Mouse (Mus musculus): ENCODE data around the gene Zfp954. TPM values are rescaled to one million over a fixed set of nuclear protein-coding genes. Genes with fewer than 3 reads are reported as not detected.
"Not testable (repeated sequence)": the region's sequence is repeated elsewhere in the genome, so short reads cannot be mapped to it uniquely, and the experiment has no call there.

Zfp954 gene
- 3.1 and 3.5 TPM in 2 replicates for polyA plus RNA-seq (2015; fragmentation: Nextera tagmentation; extraction: Ambion mirVana)

DNA sequence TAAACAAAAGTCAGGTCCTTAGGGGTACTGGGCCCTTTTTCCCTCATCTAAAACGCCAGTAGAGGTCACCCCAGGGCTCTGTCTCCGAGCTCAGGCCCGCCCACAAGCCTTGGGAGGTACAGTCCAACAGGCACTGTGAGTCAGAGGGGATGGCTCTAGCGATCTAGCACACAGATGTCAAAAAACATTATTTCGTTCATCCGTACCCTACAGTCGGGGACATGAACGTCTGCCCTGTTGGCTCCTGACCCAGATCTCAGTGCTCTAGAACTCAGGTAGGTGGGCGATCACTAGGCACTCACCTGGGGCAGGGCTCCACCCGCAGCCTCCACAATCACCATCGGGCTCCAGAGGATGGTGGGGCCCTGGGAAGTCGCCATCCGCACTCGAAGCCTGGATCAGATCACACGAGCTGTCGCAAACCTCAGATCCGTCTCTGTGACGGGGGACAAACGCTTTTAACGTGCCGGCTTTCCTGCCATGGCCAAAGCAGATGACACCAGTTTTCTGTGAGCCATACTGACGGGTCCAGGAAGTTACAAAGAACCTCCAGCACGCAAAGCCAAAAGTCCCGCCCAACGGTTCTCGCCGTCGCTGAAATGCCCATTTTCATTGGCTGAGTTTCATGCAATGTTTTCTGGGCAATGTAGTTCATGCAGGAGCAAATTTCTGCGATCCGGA is at the start of gene Zfp954:
TSS of gene Zfp954 (minus strand) at position 568 of the 681 bp plus-strand sequence.
- Histone ChIP-seq H3K36me3 (replicated peaks; ENCODE audit: insufficient read depth, low read length) (peaks cover 15% of the 10 kb centered on the region), H3K4me1 (ENCODE audit: insufficient read depth) (peaks cover 6% of the 10 kb centered on the region; the same call in 1 of the 2 replicates), H3K4me3 (ENCODE audit: low read depth, low read length) (peak within 1 kb of the TSS; percentile 69), H3K9ac (replicated peaks) (peak within 1 kb of the TSS; percentile 59), H3K27ac (ENCODE audit: low read depth) (peak within 1 kb of the TSS; percentile 70), H3K9me3 (ENCODE audit: low read length) (no peaks in the 10 kb centered on the region), H3K27me3 (ENCODE audit: insufficient read depth, low read length) (no peaks in the 10 kb centered on the region), H3K4me2 (ENCODE audit: low read depth, low read length) (peak within 1 kb of the TSS; percentile 74)
- WGBS (ENCODE audit: insufficient replicate concordance), result under 1% methylated on average over 30 of the region's 30 CpGs
- DNase-seq (peak; percentile 84), ATAC-seq (peak; percentile 97)
- TF ChIP-seq EP300 (IDR thresholded peaks at IDR 0.05; ENCODE audit: low read depth), result no peak
- peak; percentile 60 for TF ChIP-seq CTCF (IDR thresholded peaks at IDR 0.05; ENCODE audit: low read depth)

DNA sequence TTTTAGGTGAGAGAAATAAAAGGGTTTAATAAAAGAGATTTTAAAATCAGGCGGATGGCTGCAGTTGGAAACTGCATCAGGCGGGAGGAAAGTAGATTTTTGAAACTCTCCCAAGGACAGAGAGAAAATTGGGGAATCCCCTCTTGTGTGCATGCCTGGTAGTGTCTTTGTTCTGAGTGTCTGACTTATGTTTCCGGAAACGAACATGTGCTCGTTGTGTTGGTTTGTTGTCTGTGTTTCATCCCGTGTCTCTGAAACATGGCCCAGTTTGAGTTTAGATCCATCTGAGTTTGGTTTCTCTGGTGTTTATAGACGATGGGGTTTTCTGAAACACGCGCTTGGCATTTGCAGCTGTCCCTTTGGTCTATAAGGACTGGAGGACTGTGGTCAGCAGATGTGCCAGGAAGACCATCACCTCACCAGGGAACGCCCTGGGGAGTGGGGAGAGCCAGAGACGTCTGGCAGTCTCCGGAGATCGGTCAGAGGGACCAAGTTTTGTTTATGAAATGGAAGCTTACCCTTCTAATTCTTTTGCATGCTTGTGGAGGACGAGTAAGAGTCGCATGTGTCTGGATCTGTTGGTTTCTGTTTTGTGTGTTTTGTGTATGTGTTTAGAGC is 24.8 kb upstream of the Zfp954 start:
- WGBS (ENCODE audit: insufficient replicate concordance), result 83% methylated on average over 15 of the region's 15 CpGs
- H3K4me2 ChIP-seq (ENCODE audit: low read depth, low read length), result no peak overlapping the region
- H3K27me3 ChIP-seq (ENCODE audit: insufficient read depth, low read length), result no peaks in the 10 kb centered on the region
- H3K9ac ChIP-seq (replicated peaks), result no peak overlapping the region
- H3K36me3 ChIP-seq (replicated peaks; ENCODE audit: insufficient read depth, low read length), result no peaks in the 10 kb centered on the region
- DNase-seq (no peak), ATAC-seq (no peak)
- H3K4me3 ChIP-seq (ENCODE audit: low read depth, low read length), result no peak overlapping the region
- no peaks in the 10 kb centered on the region for H3K4me1 ChIP-seq (ENCODE audit: insufficient read depth)
- H3K9me3 ChIP-seq (ENCODE audit: low read length), result no peaks in the 10 kb centered on the region
- H3K27ac ChIP-seq (ENCODE audit: low read depth), result no peak overlapping the region
- TF ChIP-seq CTCF (IDR thresholded peaks at IDR 0.05; ENCODE audit: low read depth), result no peak
- no peak for TF ChIP-seq EP300 (IDR thresholded peaks at IDR 0.05; ENCODE audit: low read depth)

DNA sequence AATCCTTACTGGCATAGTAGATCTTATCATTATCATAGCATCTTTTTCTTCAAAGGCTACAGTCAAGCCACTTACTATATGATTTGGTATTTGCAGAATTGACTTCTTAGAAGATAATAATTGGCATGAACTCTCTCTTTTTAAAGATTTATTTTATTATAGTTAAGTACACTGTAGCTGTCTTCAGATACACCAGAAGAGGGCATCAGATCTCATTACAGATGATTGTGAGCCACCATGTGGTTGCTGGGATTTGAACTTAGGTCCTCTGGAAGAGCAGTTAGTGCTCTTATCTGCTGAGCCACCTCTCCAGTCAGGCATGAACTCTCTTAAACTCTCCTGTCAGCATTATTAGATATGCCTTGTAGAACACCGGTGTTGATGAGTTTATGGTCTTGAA is 22.9 kb upstream of the Zfp954 start:
- no peak overlapping the region for H3K4me2 ChIP-seq (ENCODE audit: low read depth, low read length)
- no peak for ATAC-seq
- no peak overlapping the region for H3K9ac ChIP-seq (replicated peaks)
- H3K36me3 ChIP-seq (replicated peaks; ENCODE audit: insufficient read depth, low read length), result no peaks in the 10 kb centered on the region
- no peaks in the 10 kb centered on the region for H3K27me3 ChIP-seq (ENCODE audit: insufficient read depth, low read length)
- WGBS (ENCODE audit: insufficient replicate concordance), result 81% methylated on average over 1 of the region's 1 CpGs
- H3K4me3 ChIP-seq (ENCODE audit: low read depth, low read length), result no peak overlapping the region
- no peaks in the 10 kb centered on the region for H3K9me3 ChIP-seq (ENCODE audit: low read length)
- no peak overlapping the region for H3K27ac ChIP-seq (ENCODE audit: low read depth)
- no peaks in the 10 kb centered on the region for H3K4me1 ChIP-seq (ENCODE audit: insufficient read depth)
- TF ChIP-seq EP300 (IDR thresholded peaks at IDR 0.05; ENCODE audit: low read depth) (no peak), CTCF (IDR thresholded peaks at IDR 0.05; ENCODE audit: low read depth) (no peak)
- DNase-seq, result no peak

DNA sequence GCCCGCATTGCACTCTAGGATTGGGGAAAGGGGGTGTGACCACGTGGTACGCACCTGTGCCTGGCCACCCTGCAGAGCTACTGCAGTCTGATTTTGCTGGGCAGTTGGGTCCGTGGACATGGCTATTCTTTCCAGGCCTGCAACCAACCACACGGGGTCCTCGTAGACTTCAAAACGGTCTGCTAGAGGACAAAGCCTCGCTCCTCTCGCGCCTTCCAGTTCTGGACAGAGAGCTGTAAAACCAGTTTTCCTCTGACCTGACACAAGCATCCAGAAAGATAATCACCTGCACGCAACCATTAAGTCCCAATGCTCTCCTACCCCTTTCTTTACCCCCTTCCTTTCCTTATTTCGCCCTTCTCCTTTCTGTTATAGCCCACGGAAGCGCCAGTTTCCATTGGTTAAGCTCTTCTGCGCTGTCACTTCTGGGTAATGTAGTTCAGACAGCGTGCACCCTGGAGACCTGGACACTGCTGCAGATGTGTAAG is 15.1 kb upstream of the Zfp954 start, which contains the start of gene Zfp773:
TSS of gene Zfp773 (minus strand) at position 377 of the 488 bp plus-strand sequence.
- Histone ChIP-seq H3K9me3 (ENCODE audit: low read length) (no peaks in the 10 kb centered on the region), H3K9ac (replicated peaks) (peak within 1 kb of the TSS; percentile 48), H3K36me3 (replicated peaks; ENCODE audit: insufficient read depth, low read length) (no peaks in the 10 kb centered on the region), H3K27me3 (ENCODE audit: insufficient read depth, low read length) (no peaks in the 10 kb centered on the region), H3K4me1 (ENCODE audit: insufficient read depth) (0 out of 2 replicates have a peak, but pooled peaks cover 4% of the 10 kb centered on the region), H3K4me3 (ENCODE audit: low read depth, low read length) (peak within 1 kb of the TSS; percentile 54), H3K27ac (ENCODE audit: low read depth) (no peak within 1 kb of the TSS), H3K4me2 (ENCODE audit: low read depth, low read length) (peak within 1 kb of the TSS; percentile 70)
- DNase-seq (peak; percentile 41), ATAC-seq (peak; percentile 96)
- 6% methylated on average over 16 of the region's 16 CpGs for WGBS (ENCODE audit: insufficient replicate concordance)
- TF ChIP-seq EP300 (IDR thresholded peaks at IDR 0.05; ENCODE audit: low read depth), result no peak
- peak; percentile 52 for TF ChIP-seq CTCF (IDR thresholded peaks at IDR 0.05; ENCODE audit: low read depth)

DNA sequence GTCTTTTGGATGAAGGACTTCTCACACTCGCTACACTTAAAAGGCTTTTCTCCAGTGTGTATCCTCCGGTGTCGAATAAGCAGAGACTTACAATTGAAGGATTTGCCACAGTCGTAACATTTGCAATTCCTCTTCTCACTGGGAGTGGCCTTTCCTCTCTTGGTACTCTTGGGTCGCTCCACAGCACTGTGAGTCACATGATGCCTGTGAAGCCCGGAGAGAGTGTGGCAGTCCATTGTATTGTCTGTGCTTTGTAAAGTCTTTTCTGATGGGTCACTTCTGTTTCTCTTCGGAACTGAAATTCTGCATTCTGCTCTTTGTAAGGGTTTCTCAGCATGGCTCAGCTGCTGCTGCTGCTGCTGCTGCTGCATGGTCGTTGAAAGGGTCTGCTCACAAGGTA is 11.5 kb upstream of the Zfp954 start:
- no peaks in the 10 kb centered on the region for H3K27me3 ChIP-seq (ENCODE audit: insufficient read depth, low read length)
- H3K4me3 ChIP-seq (ENCODE audit: low read depth, low read length), result no peak overlapping the region
- no peak overlapping the region for H3K4me2 ChIP-seq (ENCODE audit: low read depth, low read length)
- TF ChIP-seq CTCF (IDR thresholded peaks at IDR 0.05; ENCODE audit: low read depth), result no peak
- no peak overlapping the region for H3K9ac ChIP-seq (replicated peaks)
- no peaks in the 10 kb centered on the region for H3K9me3 ChIP-seq (ENCODE audit: low read length)
- WGBS (ENCODE audit: insufficient replicate concordance), result 71% methylated on average over 8 of the region's 8 CpGs
- H3K27ac ChIP-seq (ENCODE audit: low read depth), result no peak overlapping the region
- ATAC-seq, result no peak
- 0 out of 2 replicates have a peak, but pooled peaks cover 4% of the 10 kb centered on the region for H3K4me1 ChIP-seq (ENCODE audit: insufficient read depth)
- no peak for DNase-seq
- H3K36me3 ChIP-seq (replicated peaks; ENCODE audit: insufficient read depth, low read length), result no peaks in the 10 kb centered on the region

DNA sequence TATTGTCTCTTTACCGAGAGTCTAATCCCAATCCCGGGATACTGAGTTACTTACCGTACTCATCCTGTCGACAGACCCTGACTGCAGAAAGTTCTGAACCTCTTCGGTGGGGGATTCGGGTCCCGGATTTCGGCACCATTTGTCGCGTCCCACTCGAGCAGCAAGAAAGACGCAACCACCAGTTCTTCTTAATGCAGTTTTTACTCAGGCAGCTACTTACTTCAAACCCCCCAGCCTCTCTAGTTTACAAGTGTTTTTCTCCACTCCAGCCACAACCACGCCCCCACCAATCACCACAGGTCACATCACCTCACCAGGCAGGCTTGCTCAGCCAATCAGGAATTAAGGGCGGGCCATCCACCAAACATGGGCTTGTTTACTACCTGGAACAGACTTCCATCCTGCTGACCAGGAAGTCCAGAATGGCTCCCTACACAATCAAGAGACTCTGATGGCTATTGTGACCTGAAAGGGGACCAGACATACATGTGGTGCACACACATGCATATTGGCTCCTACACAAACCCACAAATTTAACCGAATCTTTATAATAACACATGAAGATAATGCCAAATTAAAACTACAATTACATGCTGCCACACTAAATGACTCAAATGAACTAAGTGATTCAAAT is 9.3 kb upstream of the Zfp954 start:
- not testable (repeated sequence) for H3K27ac ChIP-seq (ENCODE audit: low read depth); H3K4me2 ChIP-seq (ENCODE audit: low read depth, low read length); H3K36me3 ChIP-seq (replicated peaks; ENCODE audit: insufficient read depth, low read length); H3K4me1 ChIP-seq (ENCODE audit: insufficient read depth); H3K27me3 ChIP-seq (ENCODE audit: insufficient read depth, low read length); DNase-seq; H3K9ac ChIP-seq (replicated peaks); ATAC-seq; H3K4me3 ChIP-seq (ENCODE audit: low read depth, low read length); H3K9me3 ChIP-seq (ENCODE audit: low read length)
- 84% methylated on average over 14 of the region's 15 CpGs for WGBS (ENCODE audit: insufficient replicate concordance)

Measured in liver, postnatal 0 days (tissue).